Mouse (Mus musculus): ENCODE data around the gene Lum.

Lum gene

GRCm38 (mm10) chr10:97564957-97565856, at the start of gene Lum:
Gene Lum (plus strand): TSS chr10:97565128.
- no peak for DNase-seq

- DNase-seq, result no peak
Observed at GRCm38 (mm10) chr10:97523366-97523765, 41.6 kb upstream of the Lum start.

GRCm38 (mm10) chr10:97535697-97536096, 29.2 kb upstream of the Lum start:
- DNase-seq, result no peak

GRCm38 (mm10) chr10:97536921-97537320, 28.0 kb upstream of the Lum start:
- no peak for DNase-seq

- no peak for DNase-seq
Observed at GRCm38 (mm10) chr10:97538202-97538601, 26.7 kb upstream of the Lum start.

GRCm38 (mm10) chr10:97547740-97548139, 17.2 kb upstream of the Lum start:
- no peak for DNase-seq

- DNase-seq, result no peak
Observed at GRCm38 (mm10) chr10:97567489-97568135, 2.7 kb downstream of the Lum start.

- no peak for DNase-seq
Observed at GRCm38 (mm10) chr10:97582543-97583231, 17.8 kb downstream of the Lum start.

- DNase-seq, result no peak
Observed at GRCm38 (mm10) chr10:97584176-97584575, 19.2 kb downstream of the Lum start.

GRCm38 (mm10) chr10:97587159-97587558, 22.2 kb downstream of the Lum start:
- DNase-seq, result no peak

GRCm38 (mm10) chr10:97589574-97589973, 24.6 kb downstream of the Lum start:
- no peak for DNase-seq

- no peak for DNase-seq
Observed at GRCm38 (mm10) chr10:97591036-97591435, 26.1 kb downstream of the Lum start.

GRCm38 (mm10) chr10:97591685-97592084, 26.8 kb downstream of the Lum start:
- DNase-seq, result no peak

- no peak for DNase-seq
Observed at GRCm38 (mm10) chr10:97595680-97596079, 30.8 kb downstream of the Lum start.

- no peak for DNase-seq
Observed at GRCm38 (mm10) chr10:97601744-97602143, 36.8 kb downstream of the Lum start.

GRCm38 (mm10) chr10:97603256-97603655, 38.3 kb downstream of the Lum start:
- DNase-seq, result no peak

GRCm38 (mm10) chr10:97606579-97606978, 41.7 kb downstream of the Lum start, which contains the start of gene Kera:
Gene Kera (plus strand): TSS chr10:97606879.
- no peak for DNase-seq
